Mouse (Mus musculus) splenic B cell, adult 2 months (primary cell): Measurements from ENCODE around the gene Gm20458.

Experiments
- DNase-seq: peaks from one replicate; pipeline ENCODE4 v3.0.0-alpha.2; 2011; ENCODE audit warnings: low read depth, low spot score
- H3K27me3 ChIP-seq: 2 replicates; pipeline ENCODE4 v1.6.1; 2012; ENCODE audit warnings: mild to moderate bottlenecking, low read length, moderate library complexity, mixed read lengths; ENCODE audit not compliant: control insufficient read depth, poor library complexity, insufficient read depth, severe bottlenecking
- H3K36me3 ChIP-seq: 2 replicates; pipeline ENCODE4 v1.6.1; 2012; ENCODE audit warnings: mild to moderate bottlenecking, low read length, moderate library complexity, mixed read lengths; ENCODE audit not compliant: control insufficient read depth, poor library complexity, insufficient read depth, severe bottlenecking

The Gm20458 gene

GRCm38 (mm10) chr2:164429881-164430615 lies 30.7 kb upstream of the Gm20458 start:
- DNase-seq, result no peak
- Histone ChIP-seq H3K27me3 (no peaks in the 10 kb centered on the region), H3K36me3 (peaks cover 23% of the 10 kb centered on the region)

- no peak for DNase-seq
- no peaks in the 10 kb centered on the region for H3K27me3 ChIP-seq
- H3K36me3 ChIP-seq, result peaks cover 20% of the 10 kb centered on the region
These were observed 30.1 kb upstream of the Gm20458 start for GRCm38 (mm10) chr2:164430697-164431096.

- DNase-seq, result no peak
- H3K27me3 ChIP-seq, result no peaks in the 10 kb centered on the region
- H3K36me3 ChIP-seq, result peaks cover 15% of the 10 kb centered on the region
These were observed 28.9 kb upstream of the Gm20458 start for GRCm38 (mm10) chr2:164431676-164432465.

GRCm38 (mm10) chr2:164432541-164433191 lies 28.1 kb upstream of the Gm20458 start:
- H3K27me3 ChIP-seq, result no peaks in the 10 kb centered on the region
- H3K36me3 ChIP-seq, result peaks cover 15% of the 10 kb centered on the region
- DNase-seq, result no peak

DNA sequence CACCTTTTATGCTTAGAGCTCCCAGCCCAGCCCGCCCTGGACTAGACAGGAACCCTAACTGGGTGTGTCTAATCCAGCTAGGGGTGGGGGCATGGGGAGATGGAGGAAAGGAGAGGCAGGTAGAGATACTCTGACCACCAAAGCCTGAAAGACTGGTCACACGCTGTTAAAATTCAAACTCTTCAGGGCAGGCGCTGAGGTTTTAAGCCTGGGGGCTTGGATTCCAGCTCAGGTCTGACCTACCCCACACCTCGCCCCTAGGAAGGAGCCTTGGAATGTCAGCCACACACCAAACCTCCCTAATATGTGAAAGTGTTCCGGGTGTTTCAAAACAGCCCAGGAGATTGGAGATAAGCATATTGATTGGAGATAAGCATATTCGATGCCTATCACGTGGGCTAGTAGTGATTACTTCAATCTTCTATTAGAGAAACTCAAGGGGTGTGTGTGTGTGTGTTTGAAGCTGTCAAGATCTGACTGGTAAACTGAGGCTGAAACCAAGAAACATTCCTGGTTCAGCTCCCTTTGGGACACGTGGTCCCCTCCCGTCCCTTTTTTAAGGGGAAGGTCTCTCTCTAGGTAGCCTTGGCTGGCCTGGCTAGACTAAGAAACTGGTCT lies 27.4 kb upstream of the Gm20458 start:
- Histone ChIP-seq H3K27me3 (no peaks in the 10 kb centered on the region), H3K36me3 (peaks cover 12% of the 10 kb centered on the region)
- no peak for DNase-seq

DNA sequence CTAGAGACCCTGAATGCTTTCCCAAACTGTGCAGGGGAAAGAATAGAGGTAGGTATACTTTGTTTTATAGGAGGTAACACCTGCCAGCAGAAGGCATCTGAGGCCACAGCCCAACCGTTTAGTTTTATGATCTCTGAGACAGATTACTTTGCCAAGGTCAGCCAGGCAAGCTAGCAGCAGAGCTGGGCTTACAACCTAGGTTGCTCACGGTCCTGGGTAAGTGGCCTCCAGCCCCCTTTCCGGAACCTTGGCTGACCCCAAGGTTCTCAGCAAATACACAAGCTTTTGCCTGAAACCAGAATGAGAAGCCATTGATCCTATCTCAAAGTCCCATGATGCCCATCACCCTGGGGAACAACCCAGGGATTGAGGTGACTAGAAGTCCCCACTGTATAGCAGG lies 26.1 kb upstream of the Gm20458 start:
- no peaks in the 10 kb centered on the region for H3K27me3 ChIP-seq
- DNase-seq, result no peak
- peaks cover 3% of the 10 kb centered on the region; the same call in 1 of the 2 replicates for H3K36me3 ChIP-seq

DNA sequence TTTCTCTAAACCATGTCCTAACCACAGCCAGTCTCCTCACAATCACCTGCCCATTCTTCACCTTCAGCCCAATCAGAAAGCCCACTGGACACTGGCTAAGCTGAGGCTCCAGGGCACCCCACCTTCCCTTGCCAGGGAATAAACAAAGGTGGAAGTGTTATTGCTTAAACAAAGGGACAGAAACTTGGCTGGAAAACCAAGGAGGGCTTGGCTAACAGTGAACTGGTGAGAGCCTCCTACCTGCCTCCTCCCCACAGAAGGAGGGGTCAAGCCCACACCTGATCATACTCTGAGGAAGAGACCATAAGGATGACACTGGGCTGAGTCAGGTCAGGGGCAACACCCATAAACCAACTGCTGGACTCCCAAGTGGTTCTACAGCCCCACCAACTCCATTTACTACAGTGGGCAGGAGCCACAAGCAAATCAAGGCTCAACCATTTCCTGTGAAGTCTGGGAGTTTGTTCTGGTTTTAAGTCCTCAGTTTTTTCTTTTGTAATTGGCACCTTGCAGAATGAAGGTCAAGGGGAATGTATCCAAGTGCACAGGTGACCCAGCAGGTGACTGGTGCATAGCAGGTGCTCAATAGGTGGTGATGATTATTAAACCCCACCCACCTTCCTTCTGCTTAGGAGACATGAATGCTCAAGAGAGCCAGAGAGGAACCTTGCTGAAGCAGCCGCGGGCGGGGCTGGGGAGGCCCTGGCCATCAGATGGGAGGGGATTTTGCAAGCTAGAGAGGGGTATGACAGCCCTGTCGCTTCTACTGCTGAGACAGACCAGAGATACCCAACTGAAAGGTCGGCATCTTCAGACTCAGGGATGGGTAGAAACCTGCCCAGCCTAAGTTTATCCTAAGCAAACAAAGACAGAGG lies 25.3 kb upstream of the Gm20458 start:
- Histone ChIP-seq H3K36me3 (peaks cover 3% of the 10 kb centered on the region; the same call in 1 of the 2 replicates), H3K27me3 (no peaks in the 10 kb centered on the region)
- peak; percentile 58 for DNase-seq

GRCm38 (mm10) chr2:164436215-164436913 lies 24.4 kb upstream of the Gm20458 start:
- H3K36me3 ChIP-seq, result no peaks in the 10 kb centered on the region
- H3K27me3 ChIP-seq, result no peaks in the 10 kb centered on the region
- no peak for DNase-seq

- no peak for DNase-seq
These were observed 23.8 kb upstream of the Gm20458 start for GRCm38 (mm10) chr2:164436961-164437360.

GRCm38 (mm10) chr2:164437710-164438109 lies 23.1 kb upstream of the Gm20458 start:
- no peak for DNase-seq
- no peaks in the 10 kb centered on the region for H3K36me3 ChIP-seq

More at GRCm38 (mm10) chr2:164436961-164437360, 23.8 kb upstream of the Gm20458 start:
- Histone ChIP-seq H3K27me3 (no peaks in the 10 kb centered on the region), H3K36me3 (no peaks in the 10 kb centered on the region)

GRCm38 (mm10) chr2:164438257-164438656 lies 22.5 kb upstream of the Gm20458 start:
- Histone ChIP-seq H3K36me3 (no peaks in the 10 kb centered on the region), H3K27me3 (no peaks in the 10 kb centered on the region)
- DNase-seq, result no peak

More at GRCm38 (mm10) chr2:164437710-164438109, 23.1 kb upstream of the Gm20458 start:
- no peaks in the 10 kb centered on the region for H3K27me3 ChIP-seq

- no peaks in the 10 kb centered on the region for H3K36me3 ChIP-seq
- no peaks in the 10 kb centered on the region for H3K27me3 ChIP-seq
- DNase-seq, result no peak
These were observed 21.8 kb upstream of the Gm20458 start for GRCm38 (mm10) chr2:164439001-164439421.

DNA sequence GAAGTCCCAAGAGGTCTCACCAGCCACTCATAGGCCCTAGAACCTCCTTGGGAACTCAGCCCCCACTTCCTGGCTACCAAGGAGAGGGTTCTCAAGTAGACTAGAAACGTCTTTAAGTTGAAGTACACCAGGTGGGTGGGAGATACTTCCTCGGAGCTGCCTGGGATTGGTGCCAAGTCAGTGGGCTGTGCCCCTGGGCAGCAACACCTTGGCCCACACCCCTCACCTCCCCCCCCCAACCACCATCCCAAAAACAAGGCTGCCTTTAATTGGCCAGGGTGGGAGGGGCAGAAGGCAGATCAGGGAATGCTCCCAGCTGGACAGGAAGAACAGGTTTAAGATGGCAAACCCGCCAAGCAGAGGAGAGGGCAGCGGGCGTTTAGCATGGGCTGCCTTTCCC lies 20.5 kb upstream of the Gm20458 start:
- H3K27me3 ChIP-seq, result no peaks in the 10 kb centered on the region
- no peak for DNase-seq
- no peaks in the 10 kb centered on the region for H3K36me3 ChIP-seq
